Mouse (Mus musculus) brain, adult 2 months (tissue): ENCODE data around the gene Traf7.

Experiments used
- DNase-seq: peaks from one replicate; pipeline ENCODE4 v3.0.0; 2011; ENCODE audit warnings: low read depth, low spot score

The Traf7 gene

GRCm38 (mm10) chr17:24545247-24545646 lies 17.5 kb upstream of the Traf7 start:
- DNase-seq: no peak

GRCm38 (mm10) chr17:24544613-24545012 lies 16.9 kb upstream of the Traf7 start:
- DNase-seq: peak; percentile 75

- DNase-seq: peak; percentile 83
Measured at GRCm38 (mm10) chr17:24540375-24540774, 12.6 kb upstream of the Traf7 start.

DNA sequence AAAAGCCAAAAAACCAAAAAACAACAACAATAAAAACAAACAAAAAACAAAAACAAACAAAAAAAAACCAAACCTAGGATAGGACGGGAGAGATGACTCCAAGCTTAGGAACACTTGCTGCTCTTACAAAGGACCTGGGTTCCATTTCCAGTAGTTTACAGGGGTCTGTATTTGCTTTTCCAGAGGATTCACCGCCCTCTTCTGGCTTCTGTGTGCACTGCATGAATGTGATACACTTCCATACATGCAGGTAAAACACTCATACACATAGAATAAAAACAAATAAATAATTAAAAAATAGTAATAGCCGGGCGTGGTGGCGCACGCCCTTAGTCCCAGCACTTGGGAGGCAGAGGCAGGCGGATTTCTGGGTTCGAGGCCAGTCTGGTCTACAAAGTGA lies 11.2 kb upstream of the Traf7 start:
- peak; percentile 73 for DNase-seq

GRCm38 (mm10) chr17:24537536-24537935 lies 9.8 kb upstream of the Traf7 start:
- peak; percentile 92 for DNase-seq

- peak; percentile 77 for DNase-seq
Measured at GRCm38 (mm10) chr17:24535300-24535699, 7.6 kb upstream of the Traf7 start.

- no peak for DNase-seq
Measured at GRCm38 (mm10) chr17:24534160-24534718, 6.5 kb upstream of the Traf7 start, which contains the start of gene Rab26. Gene Rab26, minus strand, starts transcription at chr17:24534210.

DNA sequence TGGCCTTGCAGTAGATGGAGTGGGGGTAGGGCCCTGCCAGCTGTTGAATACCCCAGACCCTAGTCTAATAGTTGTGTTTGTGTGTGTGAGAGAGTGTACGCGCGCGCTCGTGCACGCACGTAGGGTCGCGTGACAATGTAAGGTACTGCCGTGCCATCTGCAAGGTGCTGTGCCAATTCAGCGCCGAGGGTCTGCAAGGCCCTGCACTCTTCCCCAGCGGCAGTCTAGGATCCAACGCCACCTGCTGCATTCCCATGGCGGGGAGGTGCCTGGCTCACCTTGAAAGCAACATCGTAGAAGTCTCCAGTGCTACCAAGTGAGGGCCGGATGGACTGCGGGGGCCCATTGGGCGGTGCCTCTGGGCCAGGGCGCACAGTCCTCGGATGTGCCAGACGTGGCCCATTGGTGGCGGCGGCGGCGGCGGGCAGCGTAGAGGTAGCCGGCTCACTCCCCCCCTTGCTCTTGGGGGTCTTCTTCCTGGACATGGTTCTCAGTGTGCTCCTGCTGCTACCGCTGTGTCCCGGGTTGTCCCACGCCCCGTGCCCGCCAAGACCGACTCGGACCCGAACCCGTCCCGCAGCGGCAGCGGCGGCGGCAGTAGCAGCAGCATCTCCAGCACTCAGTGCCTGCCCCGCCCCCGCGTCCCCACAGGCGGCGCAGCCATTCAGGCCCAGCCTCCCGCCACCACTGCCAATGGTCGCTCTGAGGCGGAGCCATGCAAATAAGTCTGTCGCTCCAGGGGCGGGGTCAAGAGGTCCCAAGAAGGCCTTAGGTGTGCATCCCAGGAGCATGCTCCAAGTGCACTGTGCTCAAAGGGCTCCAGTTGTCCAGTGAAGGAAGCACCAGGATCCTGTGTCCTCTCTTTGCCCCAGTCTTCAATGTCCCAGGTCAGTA lies 5.6 kb upstream of the Traf7 start:
- DNase-seq: peak; percentile 97

DNA sequence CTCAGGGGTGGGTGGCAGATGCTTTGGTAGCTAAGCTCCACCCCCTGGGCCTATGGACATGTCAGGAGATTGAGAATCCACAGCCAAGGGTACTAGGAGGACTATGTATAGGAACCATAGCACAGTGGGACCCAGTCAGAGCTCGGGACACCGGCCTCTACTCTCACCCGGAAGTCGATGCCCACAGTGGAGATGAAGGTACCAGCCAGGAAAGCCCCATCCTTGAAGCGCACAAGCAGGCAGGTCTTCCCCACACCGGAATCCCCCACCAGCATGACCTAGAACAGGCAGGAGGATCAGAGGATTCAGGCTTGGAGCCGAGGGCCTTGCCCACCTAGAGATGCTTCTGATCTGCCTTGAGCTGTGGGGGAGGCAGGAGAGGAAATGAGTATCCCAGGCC lies 4.3 kb upstream of the Traf7 start:
- no peak for DNase-seq

DNA sequence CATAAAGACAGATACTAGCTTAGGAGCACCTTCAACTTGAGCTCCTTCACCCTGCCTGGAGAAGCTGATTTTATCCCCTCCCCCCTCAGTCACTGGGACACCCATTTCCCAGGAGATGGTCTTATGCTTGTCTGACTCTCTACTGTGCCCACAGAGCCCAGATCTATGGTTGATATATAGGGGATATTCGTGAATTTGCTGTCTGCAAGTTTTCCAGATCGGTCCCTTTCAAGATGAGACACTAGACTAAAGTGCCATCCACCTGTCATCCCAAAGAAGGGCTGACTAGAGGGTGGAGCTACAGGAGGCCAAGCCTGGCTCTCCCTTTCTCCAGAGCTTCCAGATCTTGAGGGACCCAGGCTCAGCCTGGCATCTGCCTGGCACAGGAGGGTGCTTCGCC lies 3.3 kb upstream of the Traf7 start:
- no peak for DNase-seq

GRCm38 (mm10) chr17:24530361-24531050 lies 2.8 kb upstream of the Traf7 start:
- peak; percentile 53 for DNase-seq

GRCm38 (mm10) chr17:24529883-24530282 lies 2.1 kb upstream of the Traf7 start:
- DNase-seq: no peak

DNA sequence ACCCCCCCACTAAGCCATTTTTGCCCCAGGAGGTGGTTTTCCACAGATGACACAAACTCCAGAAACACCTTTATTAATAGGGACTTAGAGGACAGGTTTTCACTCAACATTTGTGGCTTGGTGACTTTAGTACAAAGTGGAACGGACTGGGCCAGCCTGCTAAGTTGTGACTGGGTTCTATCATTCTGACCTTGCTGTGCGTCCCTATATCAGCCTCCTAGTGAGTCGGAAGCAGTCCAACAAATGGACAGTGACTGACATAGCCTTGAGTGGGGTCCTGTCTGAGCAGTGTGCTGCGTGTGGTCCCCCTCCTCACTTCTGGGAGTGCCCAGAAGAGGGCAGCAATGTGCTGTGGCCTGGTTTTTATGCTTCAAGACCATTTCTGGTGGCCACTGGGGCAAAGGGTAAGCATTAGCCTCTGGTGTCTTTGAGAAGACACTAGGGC lies 1.3 kb upstream of the Traf7 start:
- peak; percentile 76 for DNase-seq

DNA sequence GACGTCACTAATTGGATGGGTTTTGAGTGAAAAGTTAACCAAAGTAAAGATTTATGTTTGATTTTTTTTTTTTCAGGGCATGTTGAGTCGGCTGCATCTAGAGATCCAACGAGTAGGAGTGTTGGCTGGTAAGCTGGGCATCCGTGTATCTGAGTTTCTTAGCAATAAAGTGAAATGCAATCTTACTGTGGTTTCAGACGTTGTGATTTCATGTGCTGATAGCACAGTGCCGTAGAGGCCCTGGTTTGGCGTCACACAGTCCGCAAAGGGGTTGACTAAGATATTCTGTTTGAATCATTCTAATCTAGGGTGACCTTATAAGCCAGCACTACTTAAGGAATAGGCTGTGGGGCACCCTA lies 801 bp upstream of the Traf7 start:
- DNase-seq: no peak

DNA sequence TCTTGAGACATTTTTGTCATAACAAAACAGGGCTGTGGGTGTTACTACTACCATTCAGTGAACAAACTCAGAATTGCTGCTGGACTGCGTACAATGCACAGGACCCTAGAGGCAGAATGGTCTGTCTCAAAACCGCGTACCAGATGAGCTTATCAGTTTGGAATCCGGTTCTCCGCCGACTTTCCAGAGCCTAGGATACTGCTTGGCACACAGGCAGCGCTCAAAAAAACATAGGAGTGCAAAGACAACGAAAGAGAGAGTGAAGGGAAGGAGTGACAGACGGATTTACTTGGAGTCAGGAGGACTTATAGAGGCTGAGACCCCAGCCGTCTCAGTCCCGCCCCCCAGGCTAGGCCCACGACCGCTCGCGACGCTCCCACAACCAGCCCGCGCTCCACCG lies 423 bp downstream of the Traf7 start:
- DNase-seq: no peak

- DNase-seq: no peak
Measured at GRCm38 (mm10) chr17:24524734-24525133, 3.0 kb downstream of the Traf7 start.

- no peak for DNase-seq
Measured at GRCm38 (mm10) chr17:24520450-24520849, 7.3 kb downstream of the Traf7 start.

DNA sequence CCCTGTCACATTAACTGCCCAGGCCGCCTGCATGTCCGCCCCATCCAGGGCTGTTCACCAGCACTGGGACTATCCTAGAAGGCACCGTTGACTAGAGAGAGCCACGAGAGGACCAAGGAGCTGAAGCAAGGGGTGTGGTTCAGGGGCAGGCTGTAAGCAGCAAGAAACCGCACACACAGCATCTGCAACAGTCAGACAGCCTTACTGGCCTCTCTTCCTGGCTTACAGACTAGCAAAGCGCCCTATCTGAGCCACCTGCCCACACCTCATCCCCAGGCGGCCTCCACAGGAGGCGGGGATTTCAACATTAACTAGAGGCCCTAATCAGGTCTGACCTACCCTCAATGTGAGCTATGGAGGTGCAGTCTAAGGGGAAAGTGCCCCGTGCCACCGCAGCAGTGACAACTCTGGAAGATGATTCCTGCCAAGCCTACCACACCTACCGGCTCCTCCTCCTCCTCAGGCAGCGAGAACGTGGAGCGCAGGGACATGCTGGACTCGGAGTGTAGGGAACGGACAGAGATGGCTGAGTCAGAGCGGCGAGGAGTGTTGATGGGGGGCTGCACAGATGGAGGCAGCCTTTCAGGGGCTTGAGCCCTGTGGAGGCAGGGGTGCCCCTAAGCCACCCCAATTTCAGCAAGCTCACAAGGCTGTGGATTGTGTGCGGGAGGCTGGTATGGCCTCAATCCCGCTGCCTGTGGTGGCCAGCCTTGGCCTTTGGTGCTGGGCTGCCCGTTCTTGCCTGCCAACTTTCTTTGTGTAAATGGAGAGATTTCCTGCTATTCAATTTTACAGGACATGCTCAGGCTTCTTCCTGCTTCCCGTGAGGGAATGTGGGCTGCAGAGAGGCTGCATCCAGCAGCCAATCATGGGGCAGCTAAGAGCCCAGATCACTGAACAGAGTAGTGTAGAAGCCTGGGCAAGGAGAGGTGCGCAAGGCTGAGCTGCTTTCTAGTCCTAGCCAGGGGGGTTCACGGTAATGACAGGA lies 13.2 kb downstream of the Traf7 start:
- DNase-seq: no peak

DNA sequence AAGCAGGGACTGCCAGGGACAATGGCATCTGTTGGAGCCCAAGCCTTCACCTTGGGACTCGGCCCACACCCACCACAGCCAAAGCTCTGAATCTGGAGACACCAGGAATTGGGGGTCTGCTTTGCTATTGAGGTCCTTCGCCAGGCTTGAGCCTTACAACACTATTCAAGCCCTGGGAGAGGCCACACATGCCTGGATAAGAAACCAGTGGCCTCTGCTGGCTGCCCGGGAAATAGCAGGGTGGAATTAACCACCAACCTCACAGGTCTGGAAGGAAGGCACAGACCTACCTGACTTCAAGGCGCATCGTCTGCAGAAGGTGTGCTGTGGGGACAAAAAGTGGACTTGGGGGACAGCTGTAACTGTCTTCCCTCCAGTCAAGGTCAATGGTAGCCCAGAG lies 14.1 kb downstream of the Traf7 start:
- DNase-seq: peak; percentile 82

- no peak for DNase-seq
Measured at GRCm38 (mm10) chr17:24507806-24508460, 19.8 kb downstream of the Traf7 start.
